Mouse (Mus musculus): Measurements from ENCODE around the gene Mpdz. TPM values are rescaled to one million over a fixed set of nuclear protein-coding genes. Genes with fewer than 3 reads are reported as not detected.

Gene Mpdz
- polyA plus RNA-seq, 1 experiment from 2014 or later = 4.7 TPM

GRCm38 (mm10) chr4:81372355-81372754 lies 70.3 kb downstream of the Mpdz start:
- Histone ChIP-seq H3K27me3 (replicated peaks) (no peaks in the 10 kb centered on the region), H3K4me3 (no peak overlapping the region), H3K36me3 (no peaks in the 10 kb centered on the region), H3K4me2 (no peak overlapping the region), H3K4me1 (no peaks in the 10 kb centered on the region), H3K9ac (no peak overlapping the region), H3K27ac (no peak overlapping the region), H3K9me3 (replicated peaks) (no peaks in the 10 kb centered on the region)
- WGBS (ENCODE audit: insufficient replicate concordance) = 83% methylated on average over 4 of the region's 4 CpGs
- ATAC-seq = no peak

DNA sequence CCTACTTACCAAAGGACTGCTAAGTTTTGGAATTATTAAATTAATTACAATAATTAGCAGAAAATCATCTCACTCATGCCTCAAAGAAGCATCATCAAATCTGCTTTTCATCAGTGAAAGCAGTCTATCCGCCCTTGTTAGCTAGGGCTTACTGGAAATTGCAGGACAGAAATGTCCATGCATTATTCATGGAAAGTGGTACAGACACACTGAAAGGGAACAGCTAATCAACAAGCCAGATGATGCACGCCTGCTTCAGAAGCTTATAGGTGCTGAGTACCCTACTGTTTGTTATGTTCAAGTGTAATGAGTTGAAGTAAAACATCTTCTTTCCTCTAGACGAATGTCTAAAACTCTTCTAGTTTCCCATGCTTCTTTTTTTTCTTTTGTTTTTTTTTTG lies 91.2 kb downstream of the Mpdz start:
- 61% methylated on average over 3 of the region's 3 CpGs for WGBS (ENCODE audit: insufficient replicate concordance)
- Histone ChIP-seq H3K27me3 (replicated peaks) (no peaks in the 10 kb centered on the region), H3K9me3 (replicated peaks) (no peaks in the 10 kb centered on the region), H3K9ac (no peak overlapping the region), H3K27ac (no peak overlapping the region), H3K4me1 (no peaks in the 10 kb centered on the region), H3K36me3 (no peaks in the 10 kb centered on the region), H3K4me3 (no peak overlapping the region), H3K4me2 (no peak overlapping the region)
- ATAC-seq = no peak

DNA sequence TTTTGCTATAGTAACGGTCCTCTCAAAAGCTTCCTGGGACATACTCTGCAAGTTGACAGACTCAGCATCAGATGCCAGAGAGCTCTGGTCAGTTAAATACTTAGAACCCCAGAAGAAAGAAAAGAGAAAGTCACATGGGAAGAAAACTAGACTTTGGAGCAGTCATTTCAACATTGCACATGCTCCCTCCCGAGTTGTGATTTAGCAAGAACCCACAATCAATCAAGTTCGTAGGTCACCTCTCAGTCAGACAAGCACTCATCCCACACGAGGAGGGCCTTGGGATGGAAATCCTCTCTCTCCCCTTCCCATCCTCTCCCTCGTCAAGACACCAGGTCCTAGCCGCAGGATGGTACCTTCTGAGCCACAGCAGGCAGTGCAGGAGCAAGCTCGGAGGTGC lies 94.0 kb downstream of the Mpdz start:
- WGBS (ENCODE audit: insufficient replicate concordance) = 66% methylated on average over 7 of the region's 7 CpGs
- H3K27me3 ChIP-seq (replicated peaks) = no peaks in the 10 kb centered on the region
- no peak overlapping the region for H3K27ac ChIP-seq
- H3K9me3 ChIP-seq (replicated peaks) = no peaks in the 10 kb centered on the region
- no peak overlapping the region for H3K4me2 ChIP-seq
- H3K4me1 ChIP-seq = no peaks in the 10 kb centered on the region
- H3K36me3 ChIP-seq = no peaks in the 10 kb centered on the region
- no peak overlapping the region for H3K9ac ChIP-seq
- 0 out of 2 replicates have a peak, but pooled peaks have one; percentile 42 for ATAC-seq
- H3K4me3 ChIP-seq = no peak overlapping the region

- WGBS (ENCODE audit: insufficient replicate concordance) = 67% methylated on average over 3 of the region's 3 CpGs
- H3K9me3 ChIP-seq (replicated peaks) = no peaks in the 10 kb centered on the region
- no peak overlapping the region for H3K4me2 ChIP-seq
- no peak overlapping the region for H3K9ac ChIP-seq
- H3K27ac ChIP-seq = no peak overlapping the region
- H3K36me3 ChIP-seq = no peaks in the 10 kb centered on the region
- no peaks in the 10 kb centered on the region for H3K27me3 ChIP-seq (replicated peaks)
- H3K4me3 ChIP-seq = no peak overlapping the region
- ATAC-seq = no peak
- H3K4me1 ChIP-seq = no peaks in the 10 kb centered on the region
Observed at GRCm38 (mm10) chr4:81345141-81345540, 97.5 kb downstream of the Mpdz start.

GRCm38 (mm10) chr4:81333628-81333991 lies 109.0 kb downstream of the Mpdz start:
- Histone ChIP-seq H3K9me3 (replicated peaks) (no peaks in the 10 kb centered on the region), H3K4me2 (no peak overlapping the region), H3K4me1 (no peaks in the 10 kb centered on the region), H3K27ac (no peak overlapping the region), H3K9ac (no peak overlapping the region), H3K4me3 (no peak overlapping the region), H3K27me3 (replicated peaks) (no peaks in the 10 kb centered on the region), H3K36me3 (no peaks in the 10 kb centered on the region)
- no peak for ATAC-seq
- 73% methylated on average over 2 of the region's 2 CpGs for WGBS (ENCODE audit: insufficient replicate concordance)

DNA sequence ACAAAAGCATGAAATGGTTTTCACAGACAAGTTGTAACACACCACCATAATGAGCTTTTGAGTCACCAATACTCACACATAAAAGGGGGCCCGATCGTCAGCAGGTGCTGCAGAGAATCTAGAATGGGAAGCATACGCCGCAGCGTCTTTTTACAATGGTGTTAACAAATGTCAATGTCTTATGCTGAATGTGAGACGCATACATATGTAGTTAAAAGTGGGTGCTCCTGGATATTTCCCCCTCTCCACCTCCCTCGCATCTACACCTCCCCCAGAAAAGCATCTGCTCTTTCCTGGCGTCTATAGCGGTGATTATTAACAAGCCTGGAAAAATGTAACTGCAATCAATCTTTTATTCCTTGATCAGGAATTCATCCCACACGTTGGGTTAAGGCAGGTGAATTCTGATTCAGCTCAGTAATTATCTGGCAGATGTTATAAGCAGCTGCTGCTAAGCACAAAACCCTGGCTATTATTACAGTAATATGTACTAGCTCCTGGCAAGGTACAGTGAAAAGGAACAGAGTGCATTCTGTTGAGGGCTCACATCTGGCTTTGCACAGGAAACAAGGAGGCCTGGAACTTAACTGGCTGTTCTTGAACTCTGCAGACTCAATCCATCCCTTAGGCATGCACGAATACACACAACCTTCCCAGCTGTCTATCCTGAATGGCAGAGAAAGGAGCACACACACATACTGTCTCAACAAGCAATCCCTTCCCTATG lies 109.6 kb downstream of the Mpdz start:
- 77% methylated on average over 11 of the region's 11 CpGs for WGBS (ENCODE audit: insufficient replicate concordance)
- Histone ChIP-seq H3K4me2 (no peak overlapping the region), H3K4me1 (no peaks in the 10 kb centered on the region), H3K4me3 (no peak overlapping the region), H3K36me3 (no peaks in the 10 kb centered on the region), H3K9me3 (replicated peaks) (no peaks in the 10 kb centered on the region), H3K27ac (no peak overlapping the region), H3K9ac (no peak overlapping the region), H3K27me3 (replicated peaks) (no peaks in the 10 kb centered on the region)
- ATAC-seq = no peak

DNA sequence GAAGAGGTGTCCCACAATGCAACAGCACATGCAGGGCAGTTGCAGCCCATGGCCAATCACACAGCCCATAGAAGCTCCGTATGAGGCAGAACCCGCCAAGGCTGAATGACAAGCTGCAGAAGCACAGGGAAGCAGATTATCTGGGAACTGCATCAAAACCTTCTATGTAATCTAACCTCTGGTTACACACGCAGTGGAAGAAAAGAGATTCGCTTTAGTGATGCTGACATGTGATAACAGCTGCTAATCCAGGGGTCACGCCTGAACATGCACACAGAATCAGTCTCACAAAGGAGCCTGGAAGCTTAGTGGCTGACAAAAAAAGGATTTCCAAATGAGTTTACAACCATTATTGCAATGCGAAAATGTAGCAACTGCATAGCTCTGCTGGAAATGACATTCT lies 110.2 kb downstream of the Mpdz start:
- Histone ChIP-seq H3K4me3 (no peak overlapping the region), H3K9ac (no peak overlapping the region), H3K9me3 (replicated peaks) (no peaks in the 10 kb centered on the region), H3K4me2 (no peak overlapping the region), H3K27ac (no peak overlapping the region), H3K36me3 (no peaks in the 10 kb centered on the region), H3K27me3 (replicated peaks) (no peaks in the 10 kb centered on the region), H3K4me1 (no peaks in the 10 kb centered on the region)
- no peak for ATAC-seq
- 69% methylated on average over 6 of the region's 6 CpGs for WGBS (ENCODE audit: insufficient replicate concordance)

DNA sequence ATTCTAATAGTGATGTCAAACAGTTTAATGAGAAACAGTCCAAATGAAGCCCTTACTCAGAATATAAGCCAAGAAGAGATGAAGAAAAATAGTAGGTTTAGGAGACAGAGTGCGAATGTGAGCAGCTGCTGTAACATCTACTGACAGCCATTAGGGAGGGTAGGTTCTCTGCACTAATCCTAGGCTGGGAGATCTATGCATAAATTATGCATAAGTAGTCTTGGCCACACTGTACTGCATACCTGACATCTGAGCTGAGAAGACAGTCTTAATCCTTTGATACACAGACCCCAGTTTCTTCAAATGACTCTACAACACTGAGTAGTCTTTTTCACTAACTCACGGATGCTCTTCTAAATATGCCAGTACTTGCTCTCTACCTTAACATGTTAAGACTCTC lies 114.9 kb downstream of the Mpdz start:
- Histone ChIP-seq H3K9ac (no peak overlapping the region), H3K9me3 (replicated peaks) (no peaks in the 10 kb centered on the region), H3K36me3 (no peaks in the 10 kb centered on the region), H3K4me3 (no peak overlapping the region), H3K4me1 (no peaks in the 10 kb centered on the region), H3K4me2 (no peak overlapping the region), H3K27me3 (replicated peaks) (no peaks in the 10 kb centered on the region), H3K27ac (no peak overlapping the region)
- 73% methylated on average over 2 of the region's 2 CpGs for WGBS (ENCODE audit: insufficient replicate concordance)
- ATAC-seq = no peak

DNA sequence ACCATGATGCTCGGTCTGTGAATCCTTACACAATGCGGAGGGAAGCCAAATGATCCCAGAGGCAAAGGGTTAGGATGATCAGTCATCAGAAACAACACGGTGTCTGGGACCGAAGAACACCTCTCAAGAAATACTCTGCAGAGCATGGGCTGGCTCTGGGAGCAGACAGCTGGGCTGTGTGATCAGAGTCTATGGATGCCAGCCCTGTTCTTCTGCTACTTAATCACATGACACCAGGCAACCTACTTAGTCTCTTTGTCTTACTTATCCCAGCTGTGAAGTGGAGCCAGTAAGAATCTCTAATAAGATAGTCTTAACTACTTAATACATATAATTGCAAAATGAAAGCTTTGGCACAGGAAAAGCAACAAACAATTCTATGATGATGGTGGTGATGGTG lies 118.8 kb downstream of the Mpdz start:
- Histone ChIP-seq H3K36me3 (no peaks in the 10 kb centered on the region), H3K9ac (no peak overlapping the region), H3K4me1 (no peaks in the 10 kb centered on the region), H3K27ac (no peak overlapping the region), H3K9me3 (replicated peaks) (no peaks in the 10 kb centered on the region), H3K4me2 (no peak overlapping the region), H3K27me3 (replicated peaks) (no peaks in the 10 kb centered on the region), H3K4me3 (no peak overlapping the region)
- WGBS (ENCODE audit: insufficient replicate concordance) = 84% methylated on average over 4 of the region's 4 CpGs
- no peak for ATAC-seq

GRCm38 (mm10) chr4:81322232-81322631 lies 120.4 kb downstream of the Mpdz start:
- H3K27me3 ChIP-seq (replicated peaks) = no peaks in the 10 kb centered on the region
- no peaks in the 10 kb centered on the region for H3K9me3 ChIP-seq (replicated peaks)
- H3K4me1 ChIP-seq = no peaks in the 10 kb centered on the region
- H3K4me3 ChIP-seq = no peak overlapping the region
- H3K36me3 ChIP-seq = no peaks in the 10 kb centered on the region
- no peak for ATAC-seq
- WGBS (ENCODE audit: insufficient replicate concordance) = 71% methylated on average over 3 of the region's 3 CpGs
- H3K27ac ChIP-seq = no peak overlapping the region
- no peak overlapping the region for H3K9ac ChIP-seq
- no peak overlapping the region for H3K4me2 ChIP-seq

DNA sequence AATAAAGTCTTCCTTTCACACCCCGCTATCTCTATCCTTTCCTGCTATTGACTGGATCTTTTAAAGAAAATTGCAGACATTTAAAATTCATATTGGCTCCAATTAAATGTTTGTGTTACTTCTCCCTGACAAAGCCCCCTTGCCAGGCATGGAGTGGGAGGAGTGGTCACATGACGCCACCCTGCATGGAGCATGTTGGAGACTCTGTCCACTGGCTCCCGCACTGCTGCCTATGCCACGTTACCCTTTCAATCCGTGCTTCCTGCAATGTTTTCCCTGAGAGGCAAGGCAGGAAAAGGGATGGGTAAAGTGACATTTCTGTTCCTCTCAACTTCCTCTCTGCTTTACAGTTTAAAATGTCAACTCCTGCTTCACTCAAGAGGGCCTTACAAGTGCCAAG lies 128.0 kb downstream of the Mpdz start:
- no peak for ATAC-seq
- no peaks in the 10 kb centered on the region for H3K27me3 ChIP-seq (replicated peaks)
- H3K27ac ChIP-seq = no peak overlapping the region
- H3K4me2 ChIP-seq = no peak overlapping the region
- no peak overlapping the region for H3K9ac ChIP-seq
- no peaks in the 10 kb centered on the region for H3K9me3 ChIP-seq (replicated peaks)
- WGBS (ENCODE audit: insufficient replicate concordance) = 62% methylated on average over 5 of the region's 5 CpGs
- H3K36me3 ChIP-seq = no peaks in the 10 kb centered on the region
- no peaks in the 10 kb centered on the region for H3K4me1 ChIP-seq
- H3K4me3 ChIP-seq = no peak overlapping the region

DNA sequence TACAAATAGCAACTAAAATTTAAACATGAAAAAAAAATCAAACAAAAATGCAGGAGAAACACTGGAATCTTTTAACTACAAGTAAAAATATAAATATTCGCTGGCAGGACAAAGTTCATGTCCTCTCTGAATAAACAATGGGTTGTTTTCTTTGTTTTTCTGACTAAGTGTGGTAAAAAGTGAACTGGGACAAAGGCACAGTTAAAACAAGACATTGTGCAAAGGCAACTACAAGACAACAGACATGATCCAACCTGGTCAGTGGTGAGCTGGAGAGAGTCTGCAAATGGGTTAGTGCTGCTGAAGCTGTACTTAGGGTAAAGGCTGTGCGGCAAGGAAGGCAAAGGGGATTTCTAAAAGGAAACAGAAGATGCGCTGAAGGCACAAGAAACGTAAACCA lies 129.4 kb downstream of the Mpdz start:
- Histone ChIP-seq H3K36me3 (no peaks in the 10 kb centered on the region), H3K4me1 (no peaks in the 10 kb centered on the region), H3K9ac (no peak overlapping the region), H3K4me3 (no peak overlapping the region), H3K4me2 (no peak overlapping the region), H3K27ac (no peak overlapping the region), H3K9me3 (replicated peaks) (no peaks in the 10 kb centered on the region), H3K27me3 (replicated peaks) (no peaks in the 10 kb centered on the region)
- no peak for ATAC-seq
- 59% methylated on average over 4 of the region's 4 CpGs for WGBS (ENCODE audit: insufficient replicate concordance)

GRCm38 (mm10) chr4:81310168-81310474 lies 132.5 kb downstream of the Mpdz start:
- H3K9ac ChIP-seq = no peak overlapping the region
- no peaks in the 10 kb centered on the region for H3K4me1 ChIP-seq
- H3K4me2 ChIP-seq = no peak overlapping the region
- H3K27ac ChIP-seq = no peak overlapping the region
- no peaks in the 10 kb centered on the region for H3K27me3 ChIP-seq (replicated peaks)
- WGBS (ENCODE audit: insufficient replicate concordance) = 72% methylated on average over 2 of the region's 2 CpGs
- ATAC-seq = no peak
- no peaks in the 10 kb centered on the region for H3K36me3 ChIP-seq
- no peak overlapping the region for H3K4me3 ChIP-seq
- no peaks in the 10 kb centered on the region for H3K9me3 ChIP-seq (replicated peaks)
